Mouse (Mus musculus): Measurements from ENCODE around the gene Nubp2.

Nubp2 gene

DNA sequence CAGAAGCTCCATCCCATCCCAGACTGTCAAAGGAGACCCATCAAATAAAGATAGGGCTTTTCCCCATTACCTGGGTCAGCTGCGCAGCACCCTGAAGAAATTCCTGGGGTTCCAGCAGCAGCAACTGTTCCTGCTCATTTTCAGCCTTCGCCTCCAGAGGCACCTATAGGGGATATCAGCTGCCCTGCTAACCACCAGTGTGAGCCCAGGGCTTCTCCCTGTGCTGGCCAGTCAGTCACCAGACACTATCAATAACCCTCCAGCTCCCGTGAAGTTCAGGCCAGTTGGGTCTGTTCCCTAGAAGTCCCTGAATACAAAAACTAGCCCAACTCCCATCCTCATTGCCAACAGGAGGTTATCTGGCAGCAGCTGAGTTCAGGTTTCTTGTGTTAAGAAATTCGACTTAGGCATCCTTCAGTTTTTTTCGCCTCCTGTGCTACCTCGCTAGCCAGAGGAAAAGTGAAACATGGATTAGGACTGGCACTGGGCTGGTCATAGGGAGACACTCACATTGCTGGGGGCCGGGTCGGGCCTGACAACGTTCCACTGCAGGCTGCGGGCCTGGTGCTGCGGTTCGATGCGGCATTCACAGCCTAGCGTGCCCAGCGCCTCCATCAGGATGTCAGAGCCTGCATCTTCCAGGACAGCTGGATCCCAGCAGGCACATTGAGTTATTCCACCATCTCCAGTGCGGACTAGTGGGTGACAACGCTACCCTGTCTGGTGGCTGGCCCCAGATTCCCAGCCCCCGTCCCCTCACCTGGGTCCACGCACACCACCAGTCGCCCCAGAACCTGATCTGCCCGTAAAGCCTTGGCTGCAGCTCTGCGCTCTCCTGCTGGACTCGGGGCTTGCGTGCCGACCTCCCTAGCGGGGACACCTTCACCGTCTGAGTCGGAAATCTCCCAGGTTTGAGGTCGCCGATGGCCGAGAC is 8.2 kb upstream of the Nubp2 start:
- in situ Hi-C loops (cut with MseI, MboI) = no loop called here

DNA sequence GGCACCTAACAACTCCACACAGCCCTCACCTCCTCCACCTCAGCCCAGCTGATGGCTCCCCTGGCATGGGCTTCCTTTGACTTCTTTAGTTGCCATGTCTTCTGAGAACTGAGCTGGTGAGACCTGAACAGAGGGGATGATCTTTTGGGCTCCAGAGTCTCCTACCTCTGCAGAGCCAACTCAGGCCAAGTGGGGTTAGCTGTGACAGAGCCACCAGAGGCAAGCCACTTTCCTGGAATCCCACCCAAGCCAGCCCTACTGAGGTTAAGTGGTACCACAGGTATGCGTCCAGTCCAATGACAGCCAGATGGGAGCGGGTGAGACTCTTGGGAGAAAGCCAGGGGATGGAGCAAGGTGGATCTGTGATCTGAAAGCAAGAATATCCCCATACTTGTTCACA is 7.1 kb upstream of the Nubp2 start:
- in situ Hi-C loops (cut with MseI, MboI) = no loop called here

DNA sequence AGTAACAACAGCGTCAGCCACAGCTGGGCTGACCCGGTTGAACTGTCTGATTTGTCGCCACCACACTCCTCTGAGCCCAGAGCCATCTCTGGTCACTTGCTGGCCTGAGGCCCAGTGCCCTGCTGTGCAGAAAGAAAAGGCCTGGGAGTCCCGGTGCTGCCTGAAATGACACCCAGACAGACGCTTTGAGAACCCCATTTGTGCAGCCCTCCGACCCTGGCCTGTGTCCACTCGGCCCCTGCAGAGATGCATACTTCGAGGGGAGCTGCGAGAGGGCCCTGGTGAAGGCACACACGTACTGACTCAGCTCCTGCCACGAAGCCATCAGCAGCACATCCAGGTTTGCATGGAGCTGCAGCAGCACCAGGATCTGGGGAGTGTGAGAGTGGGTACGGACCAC is 6.6 kb upstream of the Nubp2 start:
- in situ Hi-C loops (cut with MseI, MboI) = no loop called here

DNA sequence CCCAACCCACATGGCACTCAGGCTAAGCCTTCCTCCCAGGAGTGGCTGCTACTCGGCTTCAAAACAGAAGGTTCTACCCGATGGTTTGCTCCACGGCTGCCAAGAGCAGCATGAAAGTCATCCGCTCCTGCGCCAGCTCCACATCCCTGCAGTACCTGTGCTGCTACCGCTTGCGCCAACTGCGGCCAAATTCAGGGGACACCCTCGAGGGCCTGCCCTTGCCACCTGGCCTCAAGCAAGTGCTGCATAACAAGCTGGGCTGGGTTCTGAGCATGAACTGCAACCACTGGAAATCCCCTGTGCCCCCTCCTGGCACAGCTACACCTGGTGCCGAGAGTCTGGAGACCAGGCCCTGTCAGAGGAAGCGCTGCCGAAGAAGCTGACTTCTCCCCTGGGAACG is 5.2 kb upstream of the Nubp2 start:
- in situ Hi-C loops (cut with MseI, MboI) = no loop called here

DNA sequence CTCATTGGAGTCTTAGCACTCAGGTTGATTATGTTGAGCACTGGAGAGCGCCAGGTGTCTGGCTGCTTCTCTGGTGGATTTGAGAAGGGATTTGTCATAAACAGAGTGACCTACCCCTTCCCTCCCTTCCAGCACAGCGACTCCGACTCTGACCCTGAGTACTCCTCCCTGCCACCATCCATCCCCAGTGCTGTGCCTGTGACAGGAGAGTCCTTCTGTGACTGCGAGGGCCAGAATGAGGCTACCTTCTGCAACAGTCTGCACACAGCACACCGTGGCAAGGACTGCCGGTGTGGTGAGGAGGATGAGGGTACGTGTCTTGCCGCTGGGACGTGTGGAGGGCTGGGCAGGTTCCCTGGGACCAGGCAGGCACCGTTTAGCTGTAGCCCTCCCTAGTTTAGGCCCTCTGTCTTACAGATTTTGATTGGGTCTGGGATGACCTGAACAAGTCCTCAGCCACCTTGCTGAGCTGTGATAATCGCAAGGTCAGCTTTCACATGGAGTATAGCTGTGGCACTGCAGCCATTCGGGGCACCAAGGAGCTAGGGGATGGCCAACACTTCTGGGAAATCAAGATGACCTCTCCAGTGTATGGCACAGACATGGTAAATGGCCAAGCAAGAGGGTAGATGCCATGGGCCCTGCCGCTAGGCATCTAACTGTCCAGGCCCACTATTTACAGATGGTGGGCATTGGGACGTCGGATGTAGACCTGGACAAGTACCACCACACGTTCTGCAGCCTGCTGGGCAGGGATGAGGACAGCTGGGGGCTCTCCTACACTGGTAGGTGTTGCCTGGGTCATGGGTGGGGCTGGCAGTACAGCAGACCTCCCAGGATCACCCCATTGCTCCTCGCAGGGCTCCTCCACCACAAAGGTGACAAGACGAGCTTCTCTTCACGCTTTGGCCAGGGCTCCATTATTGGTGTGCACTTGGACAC is 4.3 kb upstream of the Nubp2 start:
- in situ Hi-C loops (cut with MseI, MboI) = no loop called here

DNA sequence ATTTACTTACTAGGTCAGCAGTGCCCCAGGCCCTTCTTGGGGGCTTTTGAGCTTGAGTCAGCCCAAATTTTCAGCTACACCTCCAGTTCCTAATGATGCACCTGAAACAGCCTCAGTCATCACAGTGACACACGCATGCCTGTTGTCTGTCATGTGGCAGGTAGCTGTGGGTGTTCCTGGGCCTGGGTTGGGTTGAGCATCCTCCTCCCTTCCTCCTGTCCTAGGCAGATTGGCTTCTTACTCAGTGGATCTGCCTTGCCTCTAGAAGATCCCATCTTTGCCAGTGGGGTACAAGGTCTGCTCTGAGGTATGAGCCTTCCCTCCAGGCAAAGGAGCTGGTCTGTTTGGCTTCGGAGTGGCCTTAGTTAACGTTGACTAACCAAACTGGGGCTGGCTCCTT is 2.7 kb upstream of the Nubp2 start:
- in situ Hi-C loops (cut with MseI, MboI) = no loop called here

DNA sequence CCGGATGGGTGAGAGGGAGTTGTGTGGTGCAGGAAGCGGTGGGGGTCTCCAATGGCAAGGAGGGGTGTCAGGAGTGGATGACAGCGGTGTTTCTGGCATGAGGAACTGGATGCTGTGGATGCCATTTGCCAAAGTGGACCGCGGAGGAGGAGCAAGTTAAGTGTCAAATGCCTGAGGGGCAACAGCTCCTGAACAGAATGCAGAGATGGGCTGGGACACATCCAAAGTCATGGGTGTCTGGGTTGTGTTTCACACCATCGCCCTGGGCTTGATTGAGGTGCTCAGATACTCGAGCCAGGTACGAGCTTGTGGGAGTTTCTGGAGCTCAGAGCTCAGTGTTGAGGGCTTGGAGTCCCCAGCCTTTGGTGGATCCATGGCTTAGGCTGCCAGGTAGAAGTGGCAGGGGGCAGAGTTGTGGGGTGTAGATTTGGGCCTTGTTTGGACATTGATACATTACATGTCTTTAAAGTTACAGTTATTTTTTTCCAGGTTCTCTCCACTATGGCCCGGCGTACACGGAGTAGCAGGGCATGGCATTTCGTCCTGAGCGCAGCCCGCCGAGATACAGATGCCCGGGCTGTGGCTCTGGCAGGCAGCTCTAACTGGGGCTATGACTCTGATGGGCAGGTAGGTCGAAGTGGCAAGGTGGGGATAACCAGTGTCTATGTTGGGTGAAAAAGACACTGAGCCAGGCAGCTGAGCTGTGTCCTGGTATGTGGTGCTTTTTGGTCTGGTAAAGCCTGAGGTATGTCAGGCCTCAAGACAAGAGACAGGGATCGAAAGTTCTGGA is 1.3 kb upstream of the Nubp2 start:
- in situ Hi-C loops (cut with MseI, MboI) = no loop called here

DNA sequence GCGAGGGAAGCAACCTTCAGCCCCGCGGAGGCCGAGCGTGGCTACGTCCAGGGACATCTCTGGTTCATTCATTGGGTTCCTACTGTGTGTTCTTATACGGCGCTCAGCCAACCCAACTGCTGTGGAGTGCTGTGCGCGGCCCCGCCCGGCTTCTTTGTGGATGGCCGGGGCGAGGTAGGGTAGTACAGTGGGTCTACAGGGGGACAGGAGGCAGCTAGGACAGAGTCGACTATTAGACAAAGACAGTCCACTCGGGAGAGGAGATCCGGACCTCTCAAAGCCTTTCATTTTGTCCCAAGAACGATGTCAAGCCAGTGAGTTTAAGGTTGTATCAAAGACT is 753 bp upstream of the Nubp2 start:
- in situ Hi-C loops (cut with MseI, MboI) = no loop called here

DNA sequence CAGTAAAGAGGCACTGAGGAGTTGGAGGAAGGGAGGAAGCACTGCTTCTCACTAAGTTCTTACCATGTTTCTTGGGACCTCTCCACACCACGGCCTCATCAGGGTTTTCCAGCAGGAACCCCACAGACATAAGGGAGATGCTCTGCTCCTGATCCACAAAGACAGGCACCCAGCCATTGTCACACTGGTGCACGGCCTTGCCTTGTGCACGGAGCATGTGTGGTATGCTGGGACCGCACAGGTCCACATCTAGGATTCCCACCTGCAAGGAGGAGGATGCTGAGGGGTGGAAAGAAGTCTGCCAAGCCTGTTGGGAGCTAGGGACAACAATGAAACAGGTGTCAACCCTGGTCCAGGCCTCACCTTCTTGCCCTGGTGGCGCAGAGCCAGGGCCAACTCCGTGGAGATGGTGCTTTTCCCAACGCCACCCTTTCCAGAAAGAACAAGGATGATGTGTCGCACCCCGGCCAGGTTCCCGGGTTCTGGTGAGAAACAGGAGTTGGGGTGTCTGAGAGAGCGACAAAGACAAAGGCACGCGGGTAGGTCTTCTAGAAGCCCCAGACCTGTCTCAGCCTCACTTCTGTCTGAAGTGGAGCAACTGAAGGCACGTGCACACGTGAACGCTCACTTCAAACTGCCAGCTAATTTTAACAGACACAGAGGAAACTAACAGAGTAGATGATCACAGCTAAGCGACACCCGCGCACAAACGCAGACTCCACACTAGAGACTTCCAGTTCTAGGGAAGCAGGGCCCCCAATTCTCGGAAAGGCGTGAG is 604 bp downstream of the Nubp2 start:
- in situ Hi-C loops (cut with MseI, MboI) = no loop called here

DNA sequence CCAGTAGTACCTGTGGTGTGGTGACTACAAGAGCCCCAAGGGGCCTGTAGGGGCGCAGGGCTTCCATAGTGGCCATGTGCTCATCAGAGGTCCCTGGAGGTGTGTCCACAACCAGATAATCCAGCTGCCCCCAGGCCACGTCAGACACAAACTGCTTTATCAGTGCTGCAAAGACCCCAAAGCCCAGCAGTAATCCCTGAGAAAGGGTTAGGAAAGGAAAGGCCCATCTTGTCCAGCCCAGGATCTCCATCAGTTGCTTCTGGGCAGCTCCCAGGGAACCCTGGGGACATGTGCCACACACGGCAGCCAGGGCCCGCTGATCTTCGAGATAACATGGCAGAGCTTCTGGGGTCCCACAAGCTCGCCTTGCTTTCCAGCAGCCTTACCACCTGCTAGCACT is 1.8 kb downstream of the Nubp2 start:
- in situ Hi-C loops (cut with MseI, MboI) = no loop called here

DNA sequence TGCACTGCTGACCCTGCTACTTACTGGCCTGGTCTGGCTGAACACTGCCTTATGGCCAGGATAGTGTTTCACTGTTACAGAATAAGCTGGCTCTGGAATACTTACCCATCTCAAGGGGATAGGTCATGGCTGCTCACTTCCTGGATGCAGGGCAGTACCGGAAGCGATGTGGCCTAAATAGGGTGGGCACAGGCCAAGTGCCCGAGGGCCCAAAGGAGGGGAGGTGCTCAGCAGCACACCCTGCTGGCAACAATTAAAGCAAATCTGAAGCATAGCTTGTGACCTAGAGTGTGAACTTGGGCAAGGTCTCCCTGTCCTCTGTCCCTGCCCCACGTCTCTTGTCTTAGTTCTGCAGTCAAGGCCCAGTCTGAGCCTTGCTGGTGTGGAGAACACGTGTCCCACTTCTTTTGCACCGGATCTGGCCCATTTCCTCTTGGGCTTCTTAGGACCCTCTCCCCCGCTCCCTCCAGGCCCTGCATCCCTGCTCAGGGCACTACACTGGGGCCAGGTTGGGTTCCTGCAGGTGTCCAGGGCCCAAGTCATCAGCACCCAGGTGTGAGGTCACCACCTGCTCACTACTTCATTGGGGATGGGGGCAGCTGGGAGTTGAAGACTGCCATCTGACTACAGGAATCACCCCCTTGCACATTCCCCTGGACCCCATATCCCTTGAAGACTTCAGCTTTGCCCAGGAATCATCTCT is 4.3 kb downstream of the Nubp2 start:
- in situ Hi-C loops (cut with MseI, MboI) = no loop called here

DNA sequence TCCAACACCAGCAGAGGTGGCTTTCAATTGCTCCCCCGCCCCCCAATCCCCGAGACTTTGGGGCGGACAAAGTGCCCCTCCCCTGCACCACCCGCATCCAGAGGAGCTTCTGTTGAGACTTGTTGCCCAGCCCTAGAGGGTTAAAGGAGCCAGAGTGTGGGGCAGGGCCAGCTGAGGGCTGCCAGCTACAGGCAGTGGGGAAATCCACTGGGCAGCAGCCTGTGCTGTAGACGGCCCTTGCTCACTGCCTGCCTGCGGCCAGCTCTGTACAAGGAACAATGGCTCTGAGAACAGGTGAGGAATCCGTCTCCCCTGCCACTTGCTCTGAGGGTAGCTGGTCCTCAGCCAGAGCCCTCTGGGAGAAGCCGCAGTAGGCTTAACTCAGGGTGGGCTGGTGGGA is 7.6 kb downstream of the Nubp2 start:
- in situ Hi-C loops (cut with MseI, MboI) = no loop called here

DNA sequence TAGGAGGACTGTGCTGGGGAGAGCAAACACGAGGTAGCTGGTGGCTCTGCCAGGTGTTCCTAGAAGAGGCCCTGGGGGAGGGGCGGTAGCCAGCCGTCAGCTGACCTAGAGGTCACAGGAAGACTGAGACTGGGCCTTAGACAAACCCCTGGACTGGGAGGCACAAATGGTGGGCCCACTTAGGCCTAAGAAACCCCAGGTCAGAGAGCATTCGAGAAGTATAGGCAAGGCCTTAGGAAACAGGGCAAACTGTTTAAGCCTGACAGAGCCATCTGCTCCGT is 8.1 kb downstream of the Nubp2 start:
- in situ Hi-C loops (cut with MseI, MboI) = no loop called here

DNA sequence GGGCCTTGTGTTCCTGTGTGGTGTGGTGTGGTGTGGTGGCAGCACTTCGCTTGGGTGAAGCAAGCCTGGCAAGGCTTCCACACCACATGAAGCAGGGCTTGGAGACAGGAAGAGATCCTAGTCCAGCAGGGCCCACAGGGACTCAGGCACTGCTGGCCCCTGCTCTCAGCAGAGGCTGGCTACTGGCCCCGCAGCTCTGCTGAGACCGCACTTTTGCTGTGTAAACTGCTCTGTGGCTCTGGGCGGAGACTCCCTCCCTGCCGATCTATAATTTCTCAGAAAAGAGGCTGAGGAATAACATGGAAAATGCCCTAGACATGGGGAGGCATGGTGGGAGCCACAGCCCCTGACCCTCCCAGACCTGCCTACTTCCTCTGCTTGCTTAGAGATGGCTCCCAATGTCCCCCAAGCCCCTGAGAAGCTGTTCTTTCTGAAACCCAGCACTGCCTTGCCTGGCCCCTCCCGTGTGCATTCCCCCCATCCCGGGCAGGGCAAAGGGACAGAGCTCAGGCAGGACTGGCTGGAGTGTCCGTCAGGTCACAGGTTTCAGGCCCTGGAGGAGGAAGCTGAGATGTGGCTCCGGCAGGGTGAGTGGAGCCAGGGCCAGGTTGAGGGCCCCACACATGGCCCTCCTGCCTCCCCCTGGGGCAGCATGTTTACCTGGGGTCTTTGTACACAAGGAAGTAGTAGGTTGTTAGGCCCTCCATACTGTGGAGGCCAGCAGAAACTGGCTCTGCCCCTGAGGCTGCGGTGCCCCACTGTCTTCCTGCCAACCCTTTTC is 8.6 kb downstream of the Nubp2 start:
- in situ Hi-C loops (cut with MseI, MboI) = no loop called here

DNA sequence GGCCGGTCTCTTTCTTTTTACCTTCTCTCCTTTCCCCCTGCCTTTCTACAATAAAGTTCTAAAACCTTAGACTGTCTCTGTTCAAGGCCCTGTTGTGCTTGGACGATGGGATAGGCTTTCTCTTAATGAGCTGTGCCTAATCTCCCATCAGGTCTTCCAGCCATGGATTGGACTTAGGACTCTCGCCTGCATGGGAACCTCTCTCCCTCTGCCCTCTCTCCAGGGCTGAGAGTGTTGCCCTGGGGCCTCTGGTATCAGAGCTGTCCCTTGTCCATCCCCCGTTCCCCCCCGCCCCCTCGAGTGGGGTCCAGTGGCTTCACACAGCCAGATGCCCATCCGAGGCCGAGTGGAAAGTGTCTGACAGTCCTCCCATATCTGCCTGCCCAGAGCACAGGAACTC is 11.2 kb downstream of the Nubp2 start:
- in situ Hi-C loops (cut with MseI, MboI) = no loop called here

DNA sequence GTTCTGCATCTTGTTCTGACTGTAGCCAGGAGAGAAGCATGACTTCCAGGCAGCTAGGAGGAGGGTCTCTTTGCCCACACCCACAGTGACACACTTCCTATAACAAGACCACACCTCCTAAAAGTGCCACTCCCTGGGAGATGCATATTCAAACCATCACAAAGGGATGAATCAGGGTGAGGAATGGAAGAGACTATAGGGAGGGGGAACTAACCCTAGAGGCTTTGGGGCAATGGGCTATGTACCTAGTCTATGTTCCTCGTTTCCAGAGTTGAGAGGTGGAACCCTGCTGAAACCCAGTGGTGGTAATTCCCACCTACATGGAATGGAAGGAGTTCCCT is 11.8 kb downstream of the Nubp2 start:
- in situ Hi-C loops (cut with MseI, MboI) = no loop called here

DNA sequence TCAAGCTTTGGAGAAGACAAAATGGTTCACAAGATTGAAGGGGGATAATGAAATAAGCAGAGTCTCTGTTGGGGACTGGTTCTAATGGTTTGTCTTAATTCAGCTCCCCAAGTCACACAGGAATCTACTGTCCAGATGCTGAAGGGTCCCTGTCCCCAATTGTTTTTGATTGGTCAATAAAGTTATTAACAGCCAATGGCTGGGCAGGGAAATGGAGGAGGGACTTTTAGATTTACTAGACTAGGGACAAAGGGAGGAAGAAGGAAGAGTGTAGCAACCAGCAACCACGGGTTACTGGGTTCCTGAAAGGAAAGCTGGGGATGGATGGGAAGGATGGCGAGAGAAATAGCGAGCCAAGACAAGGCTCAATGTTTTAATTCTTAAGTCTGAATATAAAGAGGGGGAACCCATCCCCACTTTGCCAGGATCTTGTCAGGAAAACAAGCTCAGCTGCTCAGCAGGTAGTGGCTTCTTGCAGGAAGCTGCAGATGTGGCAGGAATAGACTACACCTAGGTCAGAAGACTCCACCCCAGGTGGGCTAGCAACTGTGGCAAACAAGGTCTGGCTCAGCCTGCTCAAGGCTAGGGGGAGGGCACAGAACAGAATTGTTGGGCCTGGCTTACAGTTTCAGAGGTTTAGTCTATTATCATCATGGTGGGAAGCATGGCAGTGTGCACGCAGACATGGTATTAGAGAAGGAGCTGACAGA is 12.3 kb downstream of the Nubp2 start:
- in situ Hi-C loops (cut with MseI, MboI) = no loop called here

DNA sequence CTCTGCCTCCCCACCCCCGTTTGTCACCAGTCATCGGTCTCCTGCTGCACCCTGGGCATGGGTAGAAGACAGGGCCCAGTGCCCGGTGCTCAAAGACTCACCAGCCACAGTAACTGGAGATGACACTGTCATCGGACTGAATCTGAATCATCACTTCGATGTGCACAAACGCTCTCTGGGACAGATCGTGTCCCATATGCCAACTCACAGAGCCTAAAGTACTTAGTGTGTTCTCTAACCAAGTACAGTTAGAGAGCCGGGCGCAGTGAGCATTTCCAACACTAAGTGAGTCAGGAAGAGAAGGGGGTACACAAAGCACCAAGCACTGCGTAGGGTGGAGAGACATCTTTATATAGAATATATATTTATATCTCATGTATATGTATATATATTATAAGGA is 18.2 kb downstream of the Nubp2 start:
- in situ Hi-C loops (cut with MseI, MboI) = no loop called here

DNA sequence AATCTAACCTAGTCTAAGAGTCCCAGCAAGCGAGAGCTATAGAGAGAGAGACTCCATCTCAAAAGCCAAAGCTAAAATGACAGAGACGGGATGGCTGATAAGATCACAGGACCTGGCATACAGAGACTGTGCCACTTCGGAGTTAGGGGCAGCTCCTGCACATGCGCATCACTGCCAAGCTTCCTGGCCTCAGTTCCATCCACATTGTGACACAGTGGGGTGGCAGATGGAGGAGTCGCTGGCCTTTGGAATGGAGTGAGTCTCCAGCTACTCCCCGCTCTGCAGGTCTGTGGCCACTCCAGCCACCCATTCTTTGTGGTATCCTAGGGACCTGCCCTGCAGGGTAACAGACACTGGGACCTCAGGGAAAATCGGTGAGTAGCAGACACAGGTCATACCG is 20.4 kb downstream of the Nubp2 start, which contains the start of gene Igfals:
Gene Igfals (plus strand): TSS at position 222 of the 400 bp plus-strand sequence.
- in situ Hi-C loops (cut with MseI, MboI) = no loop called here
